In genomic region chr6:31147682-31148081, GRCm38 (mm10) we compare ENCODE assay signal across 18 mouse cellular contexts.
DNase-seq lines count a peak whose midpoint lies in the region; TF ChIP-seq lines count a peak whose summit lies in the region.
"Had no signal": no experiment of that assay in that cellular context is flagged by ENCODE, and none has a peak within 500 bp of the region (broad histone marks: within the 10 kb centered on the region; RNA-seq: fewer than 3 reads in every experiment).

No protein-coding gene starts in this region.

- intact Hi-C loops in gastrocnemius, adult 2 months (cut with DNase I), result no loop called here

- peaks cover 34% of the 10 kb centered on the region for H3K4me1 ChIP-seq in kidney, adult 2 months (ENCODE audit: control insufficient read depth, insufficient read depth, low read length)
- peaks cover 10% of the 10 kb centered on the region for H3K4me1 ChIP-seq in embryonic facial prominence, embryonic 10.5 days
- H3K4me1 ChIP-seq: intestine, embryonic 15.5 days; neural tube, embryonic 12.5 days had no signal

- peak overlapping the region; percentile 42 for H3K4me3 ChIP-seq in gastrocnemius, adult 2 months
- H3K4me3 ChIP-seq in kidney, adult 2 months (ENCODE audit: insufficient read depth, low read depth, low read length), result no peak overlapping the region
- no peak overlapping the region for H3K4me3 ChIP-seq in embryonic facial prominence, embryonic 10.5 days
- H3K4me3 ChIP-seq: erythroblast, embryonic 14.5 days; intestine, embryonic 15.5 days; neural tube, embryonic 12.5 days had no signal

- 45% methylated on average over 10 of the region's 10 CpGs for WGBS in kidney, adult 2 months
- WGBS in embryonic facial prominence, embryonic 10.5 days, result 70% methylated on average over 10 of the region's 10 CpGs

- peak; percentile 65 for DNase-seq in gastrocnemius, adult 2 months
- no peak for DNase-seq in gastrocnemius, postnatal 10 days
- peak; percentile 60 for DNase-seq in kidney, adult 2 months
- no peak for DNase-seq in kidney, postnatal 14 days
- DNase-seq in lung, postnatal 10 days, result peak; percentile 24
- no peak for DNase-seq in lung, postnatal 4 days
- DNase-seq in kidney, postnatal 36 days, result peak; percentile 43
- no peak for DNase-seq in embryonic facial prominence, embryonic 10.5 days (ENCODE audit: low spot score)
- DNase-seq: adrenal gland, adult 8-10 months; right cerebral cortex, postnatal 25 days; thymus, postnatal 36 days had no signal

- peak overlapping the region; percentile 89 for H3K27ac ChIP-seq in gastrocnemius, adult 2 months
- peak overlapping the region; percentile 81 for H3K27ac ChIP-seq in kidney, adult 2 months (ENCODE audit: insufficient read depth, low read depth, low read length)
- H3K27ac ChIP-seq in embryonic facial prominence, embryonic 10.5 days (replicated peaks), result no peak overlapping the region
- H3K27ac ChIP-seq: hindbrain, embryonic 14.5 days; intestine, embryonic 15.5 days; liver, embryonic 14.5 days; neural tube, embryonic 12.5 days; stomach, postnatal 0 days had no signal

- peaks cover 3% of the 10 kb centered on the region; the same call in 1 of the 2 replicates for H3K36me3 ChIP-seq in kidney, adult 2 months (ENCODE audit: control insufficient read depth, insufficient read depth, low read length)
- H3K36me3 ChIP-seq in embryonic facial prominence, embryonic 10.5 days (replicated peaks), result no peaks in the 10 kb centered on the region
- H3K36me3 ChIP-seq: G1E; intestine, embryonic 15.5 days; neural tube, embryonic 12.5 days had no signal

- TF ChIP-seq CTCF in gastrocnemius, adult 2 months (IDR thresholded peaks at IDR 0.05), result no peak
- no peak for TF ChIP-seq CTCF in kidney, adult 2 months (conservative IDR thresholded peaks at IDR 0.05; ENCODE audit: insufficient read depth, insufficient read length, low read depth, low read length)

- H3K27me3 ChIP-seq in kidney, adult 2 months (replicated peaks; ENCODE audit: control insufficient read depth, insufficient read depth, low read length), result no peaks in the 10 kb centered on the region
- no peaks in the 10 kb centered on the region for H3K27me3 ChIP-seq in embryonic facial prominence, embryonic 10.5 days (replicated peaks; ENCODE audit: low read depth, poor library complexity, severe bottlenecking)
- H3K27me3 ChIP-seq: intestine, embryonic 15.5 days; neural tube, embryonic 12.5 days had no signal

- TF ChIP-seq POLR2A in kidney, adult 2 months (IDR thresholded peaks at IDR 0.05; ENCODE audit: low read depth, low read length), result no peak

- H3K9me3 ChIP-seq in embryonic facial prominence, embryonic 10.5 days, result no peaks in the 10 kb centered on the region
- H3K9me3 ChIP-seq: G1E; intestine, embryonic 15.5 days; neural tube, embryonic 12.5 days had no signal

Comparison
In these comparisons a context has a peak if more than half of its experiments do, and no peak if none do; other contexts are left out.
1. DNase-seq: peak in gastrocnemius, adult 2 months (single experiment), kidney, adult 2 months (single experiment), lung, postnatal 10 days (single experiment) and kidney, postnatal 36 days (2 of 2); none in gastrocnemius, postnatal 10 days (single experiment), kidney, postnatal 14 days (single experiment), lung, postnatal 4 days (0 of 2) and embryonic facial prominence, embryonic 10.5 days (single experiment).